Mouse (Mus musculus) heart, embryonic 16.5 days (tissue): ENCODE measurements around the gene Pim1. TPM values are rescaled to one million over a fixed set of nuclear protein-coding genes. Genes with fewer than 3 reads are reported as not detected.

Experiments
- ATAC-seq: fragments of 200-750 bp; cut with Nextera tagmentation; replicated peaks from 2 replicates; pipeline ENCODE4 v1.8.0; 2017; ENCODE audit warnings: moderate number of reproducible peaks; ENCODE audit not compliant: insufficient read depth, low FRiP score; ENCODE audit errors: extremely low read depth
- H3K27ac ChIP-seq: fragments of 300-500 bp; sonication (generic); 2 replicates; pipeline ENCODE4 v1.5.1; 2014; ENCODE audit warnings: mild to moderate bottlenecking, low read length, control low read depth, moderate library complexity
- H3K27me3 ChIP-seq: fragments of 300-500 bp; sonication (generic); 2 replicates; pipeline ENCODE4 v1.6.1; 2014; ENCODE audit warnings: low read length, mixed read lengths; ENCODE audit not compliant: control insufficient read depth, insufficient read depth
- H3K36me3 ChIP-seq: fragments of 300-500 bp; sonication (generic); 2 replicates; pipeline ENCODE4 v1.6.1; 2014; ENCODE audit not compliant: control insufficient read depth, insufficient read depth
- H3K4me1 ChIP-seq: fragments of 300-500 bp; sonication (generic); 2 replicates; pipeline ENCODE4 v1.6.1; 2014; ENCODE audit warnings: low read length, mixed read lengths; ENCODE audit not compliant: control insufficient read depth, insufficient read depth
- H3K4me2 ChIP-seq: fragments of 300-500 bp; sonication (generic); 2 replicates; pipeline ENCODE4 v1.6.1; 2014; ENCODE audit warnings: low read depth, mild to moderate bottlenecking, control low read depth, low read length
- H3K4me3 ChIP-seq: fragments of 300-500 bp; sonication (generic); 2 replicates; pipeline ENCODE4 v1.5.1; 2014; ENCODE audit warnings: mild to moderate bottlenecking, control low read depth, low read length
- H3K9ac ChIP-seq: fragments of 300-500 bp; sonication (generic); 2 replicates; pipeline ENCODE4 v1.6.1; 2014; ENCODE audit warnings: low read length, control low read depth
- H3K9me3 ChIP-seq: fragments of 300-500 bp; sonication (generic); replicated peaks from 2 replicates; pipeline ENCODE4 v1.6.1; 2016; ENCODE audit warnings: low read length; ENCODE audit not compliant: control insufficient read depth
- WGBS: fragments of 180-500 bp; shearing (Covaris S2); extraction: QIAGEN DNeasy Blood & Tissue Kit; methylation state at CpG from one replicate; pipeline ENCODE4 v1.1.7; 2014; 5-methylcytosine and 5-hydroxymethylcytosine counted together
- polyA plus RNA-seq: library from polyadenylated mRNA; unstranded; fragments of >200 nt; fragmentation: Nextera tagmentation; extraction: Ambion mirVana; gene quantifications from 2 replicates; pipeline ENCODE4 v1.2.1, GENCODE M21; 2015

The Pim1 gene
- polyA plus RNA-seq = 14.4 and 15.7 TPM in 2 replicates

DNA sequence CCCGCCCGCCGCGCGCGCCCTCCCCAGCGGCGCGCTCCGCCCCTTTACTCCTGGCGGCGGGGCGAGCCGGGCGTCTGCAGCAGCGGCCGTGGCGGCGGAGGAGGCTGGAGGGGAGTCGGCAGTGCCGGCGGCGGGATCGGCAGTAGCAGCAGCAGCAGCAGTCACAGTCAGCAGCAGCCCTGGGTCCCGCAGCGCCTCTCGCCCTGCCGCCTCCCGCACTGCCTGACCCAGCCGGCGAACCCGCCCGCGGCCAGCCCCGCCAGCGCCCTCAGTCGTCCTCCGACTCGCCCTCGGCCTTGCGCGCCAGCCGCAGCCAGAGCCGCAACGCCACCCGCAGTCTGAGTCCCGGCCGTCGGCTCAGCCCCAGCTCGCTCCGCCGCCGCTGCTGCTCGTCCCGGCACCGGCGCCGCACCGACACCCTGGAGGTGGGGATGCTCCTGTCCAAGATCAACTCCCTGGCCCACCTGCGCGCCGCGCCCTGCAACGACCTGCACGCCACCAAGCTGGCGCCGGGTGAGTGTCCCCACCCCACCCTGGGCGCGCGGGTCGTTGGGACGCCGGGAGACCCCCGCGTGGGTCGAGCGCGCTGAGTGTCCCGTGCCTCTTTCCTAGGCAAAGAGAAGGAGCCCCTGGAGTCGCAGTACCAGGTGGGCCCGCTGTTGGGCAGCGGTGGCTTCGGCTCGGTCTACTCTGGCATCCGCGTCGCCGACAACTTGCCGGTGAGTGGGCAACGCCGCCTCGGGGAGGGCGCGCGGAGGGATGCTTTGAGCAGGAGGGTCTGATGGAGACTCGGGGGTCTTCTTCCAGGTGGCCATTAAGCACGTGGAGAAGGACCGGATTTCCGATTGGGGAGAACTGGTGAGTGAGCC, at the start of gene Pim1:
TSS of gene Pim1 (plus strand) at position 41 of the 869 bp plus-strand sequence.
- 0% methylated on average over 94 of the region's 99 CpGs for WGBS
- peak within 1 kb of the TSS; percentile 82 for H3K4me2 ChIP-seq
- peak within 1 kb of the TSS; percentile 94 for H3K27ac ChIP-seq
- no peaks in the 10 kb centered on the region for H3K27me3 ChIP-seq
- H3K4me3 ChIP-seq = peak within 1 kb of the TSS; percentile 97
- peak within 1 kb of the TSS; percentile 98 for H3K9ac ChIP-seq
- peaks cover 8% of the 10 kb centered on the region for H3K36me3 ChIP-seq
- H3K4me1 ChIP-seq = peaks cover 16% of the 10 kb centered on the region
- no peaks in the 10 kb centered on the region for H3K9me3 ChIP-seq
- peak; percentile 23 for ATAC-seq

DNA sequence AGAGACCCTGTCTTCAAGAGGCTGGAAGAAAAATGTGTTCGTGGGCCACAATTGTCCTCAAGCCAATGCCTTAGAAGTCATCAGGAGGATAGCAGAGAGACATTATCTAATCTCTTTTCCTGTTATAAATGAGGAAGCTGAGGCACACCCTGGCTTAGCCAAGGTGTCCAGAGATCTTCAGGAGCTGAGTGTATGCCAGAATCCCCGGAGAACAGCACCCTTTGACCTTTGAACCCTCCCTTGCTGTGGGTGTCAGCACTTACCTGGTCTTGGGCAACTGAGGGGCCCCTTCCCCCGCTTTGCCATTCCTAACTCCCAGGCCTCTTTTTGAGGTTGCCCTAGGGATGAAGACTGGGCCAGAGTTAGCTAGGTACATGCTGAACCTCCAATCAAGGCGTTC, 49.0 kb upstream of the Pim1 start:
- no peaks in the 10 kb centered on the region for H3K27me3 ChIP-seq
- H3K36me3 ChIP-seq = no peaks in the 10 kb centered on the region
- 62% methylated on average over 4 of the region's 4 CpGs for WGBS
- H3K4me1 ChIP-seq = peaks cover 29% of the 10 kb centered on the region
- H3K9ac ChIP-seq = no peak overlapping the region
- H3K4me2 ChIP-seq = no peak overlapping the region
- H3K4me3 ChIP-seq = no peak overlapping the region
- no peak for ATAC-seq
- no peak overlapping the region for H3K27ac ChIP-seq
- H3K9me3 ChIP-seq = no peaks in the 10 kb centered on the region

DNA sequence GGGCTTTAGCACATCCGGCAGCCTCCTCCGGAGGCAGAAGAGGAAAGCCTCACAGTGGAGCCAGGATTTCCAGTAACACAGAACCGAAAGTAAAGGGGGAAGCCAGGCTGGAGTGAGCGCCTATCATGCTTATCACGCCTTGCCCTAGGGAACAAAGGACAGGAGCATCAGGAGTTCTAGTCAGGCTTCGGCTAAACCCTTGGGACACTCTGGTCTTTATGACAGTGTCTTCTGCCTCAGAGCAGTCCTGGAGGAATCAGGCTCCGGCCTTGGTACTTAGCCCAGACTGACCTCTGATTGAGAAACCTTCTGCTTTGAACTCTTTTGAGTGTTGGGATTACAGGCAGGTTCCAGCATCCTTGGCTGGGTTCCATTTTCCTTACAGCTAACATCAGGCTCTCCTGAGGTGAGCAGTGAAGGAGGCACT, 48.4 kb upstream of the Pim1 start:
- no peaks in the 10 kb centered on the region for H3K9me3 ChIP-seq
- no peak overlapping the region for H3K4me2 ChIP-seq
- H3K36me3 ChIP-seq = no peaks in the 10 kb centered on the region
- no peaks in the 10 kb centered on the region for H3K27me3 ChIP-seq
- no peak overlapping the region for H3K9ac ChIP-seq
- 37% methylated on average over 7 of the region's 7 CpGs for WGBS
- no peak overlapping the region for H3K4me3 ChIP-seq
- ATAC-seq = no peak
- peaks cover 24% of the 10 kb centered on the region for H3K4me1 ChIP-seq
- H3K27ac ChIP-seq = 0 out of 2 replicates have a peak overlapping the region, but pooled peaks have one; percentile 19

DNA sequence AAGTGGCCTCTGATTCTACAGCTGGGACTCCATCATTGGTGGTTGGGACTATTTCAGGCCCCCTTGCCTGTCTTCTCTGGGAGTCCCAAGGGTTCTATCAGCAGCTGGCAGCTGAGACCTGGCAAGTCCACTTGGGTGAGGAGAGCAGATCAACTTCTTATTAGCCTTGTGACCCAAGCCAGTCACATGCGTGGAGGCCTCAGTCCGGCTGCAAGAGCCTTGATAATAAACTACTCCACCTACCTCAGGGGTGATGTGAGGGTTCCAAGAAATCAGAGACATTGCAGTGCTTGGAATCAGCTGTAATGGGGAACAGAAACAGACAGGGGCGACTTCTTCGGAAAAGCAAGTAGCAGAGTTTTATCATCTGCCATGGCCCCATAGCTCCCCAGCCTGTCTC, 46.8 kb upstream of the Pim1 start:
- Histone ChIP-seq H3K4me2 (no peak overlapping the region), H3K9me3 (no peaks in the 10 kb centered on the region), H3K36me3 (no peaks in the 10 kb centered on the region), H3K27ac (no peak overlapping the region), H3K4me3 (no peak overlapping the region), H3K27me3 (no peaks in the 10 kb centered on the region), H3K9ac (no peak overlapping the region), H3K4me1 (peaks cover 15% of the 10 kb centered on the region)
- no peak for ATAC-seq
- WGBS = 67% methylated on average over 4 of the region's 4 CpGs

DNA sequence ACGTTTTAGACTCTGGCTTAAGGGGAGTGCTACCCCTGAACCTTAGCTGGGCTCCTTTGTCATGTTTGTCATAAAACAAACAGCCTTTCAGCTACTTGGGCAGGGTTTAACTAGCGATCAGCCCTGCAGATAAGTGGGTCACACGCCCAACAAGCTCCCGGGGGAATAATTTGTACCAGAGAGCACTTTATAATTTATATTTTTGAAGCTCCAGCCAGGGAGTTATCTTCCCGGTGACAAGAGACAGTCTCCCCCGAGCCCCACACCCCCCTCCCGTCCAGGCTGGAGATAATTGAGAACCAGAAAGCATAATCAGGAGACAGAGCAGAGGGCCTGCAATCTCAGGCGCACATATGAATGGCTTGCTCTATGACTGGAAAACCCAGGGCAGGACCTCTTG, 45.5 kb upstream of the Pim1 start:
- no peak for ATAC-seq

DNA sequence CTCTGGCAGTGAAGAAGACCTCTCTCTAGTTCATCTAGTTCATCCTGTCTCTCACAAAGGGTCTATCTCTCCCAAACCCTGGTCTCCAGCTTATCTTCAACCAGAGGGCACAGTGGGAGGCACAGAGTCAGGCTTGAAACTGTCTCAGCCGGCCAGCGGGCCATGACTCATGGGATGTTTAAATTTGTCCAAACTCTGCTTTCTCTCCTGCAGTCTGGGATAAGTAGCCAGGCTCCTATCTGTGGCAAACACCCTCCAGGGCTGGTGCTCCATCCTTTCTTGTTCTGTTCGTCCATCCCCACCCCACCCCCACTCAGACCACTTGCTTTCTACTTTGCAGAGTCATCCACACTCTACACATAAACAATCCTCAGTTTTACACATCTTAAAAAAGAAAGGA, 43.2 kb upstream of the Pim1 start:
- 39% methylated on average over 3 of the region's 3 CpGs for WGBS
- Histone ChIP-seq H3K4me2 (no peak overlapping the region), H3K36me3 (no peaks in the 10 kb centered on the region), H3K27ac (no peak overlapping the region), H3K4me3 (no peak overlapping the region), H3K9ac (no peak overlapping the region), H3K4me1 (peaks cover 27% of the 10 kb centered on the region), H3K27me3 (no peaks in the 10 kb centered on the region), H3K9me3 (peaks cover 2% of the 10 kb centered on the region; the same call in 1 of the 2 replicates)
- no peak for ATAC-seq

More for the DNA sequence above, 45.5 kb upstream of the Pim1 start:
- no peak overlapping the region for H3K4me3 ChIP-seq
- H3K27me3 ChIP-seq = no peaks in the 10 kb centered on the region
- H3K4me1 ChIP-seq = peaks cover 12% of the 10 kb centered on the region
- 17% methylated on average over 8 of the region's 8 CpGs for whole genome bisulfite sequencing
- H3K9me3 ChIP-seq = no peaks in the 10 kb centered on the region
- H3K9ac ChIP-seq = no peak overlapping the region
- H3K36me3 ChIP-seq = no peaks in the 10 kb centered on the region
- no peak overlapping the region for H3K4me2 ChIP-seq
- peak overlapping the region; percentile 32; the same call in 1 of the 2 replicates for H3K27ac ChIP-seq

DNA sequence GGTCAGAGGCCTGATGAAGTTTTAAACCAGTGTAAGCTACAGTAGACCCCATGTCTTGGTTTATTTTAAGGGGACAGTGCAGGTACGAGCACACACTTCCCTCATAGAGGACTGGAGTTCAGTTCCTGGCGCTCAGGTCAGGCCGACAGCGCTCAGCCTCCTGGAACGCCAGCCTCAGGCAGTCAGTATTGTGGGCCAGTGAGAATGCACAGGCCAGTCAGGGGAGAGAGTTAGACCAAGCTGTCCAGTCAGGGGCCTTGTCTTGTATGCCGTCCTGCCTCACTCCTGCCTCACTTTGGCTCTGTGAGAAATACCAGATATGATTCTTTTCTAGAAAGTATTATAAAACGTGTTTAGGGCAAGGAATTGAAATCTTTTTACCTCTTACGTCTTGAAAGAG, 42.5 kb upstream of the Pim1 start:
- Histone ChIP-seq H3K9me3 (peaks cover 3% of the 10 kb centered on the region; the same call in 1 of the 2 replicates), H3K9ac (no peak overlapping the region), H3K27ac (no peak overlapping the region), H3K36me3 (no peaks in the 10 kb centered on the region), H3K4me1 (peaks cover 27% of the 10 kb centered on the region), H3K4me3 (no peak overlapping the region), H3K27me3 (no peaks in the 10 kb centered on the region), H3K4me2 (no peak overlapping the region)
- WGBS = 49% methylated on average over 8 of the region's 8 CpGs
- ATAC-seq = no peak

DNA sequence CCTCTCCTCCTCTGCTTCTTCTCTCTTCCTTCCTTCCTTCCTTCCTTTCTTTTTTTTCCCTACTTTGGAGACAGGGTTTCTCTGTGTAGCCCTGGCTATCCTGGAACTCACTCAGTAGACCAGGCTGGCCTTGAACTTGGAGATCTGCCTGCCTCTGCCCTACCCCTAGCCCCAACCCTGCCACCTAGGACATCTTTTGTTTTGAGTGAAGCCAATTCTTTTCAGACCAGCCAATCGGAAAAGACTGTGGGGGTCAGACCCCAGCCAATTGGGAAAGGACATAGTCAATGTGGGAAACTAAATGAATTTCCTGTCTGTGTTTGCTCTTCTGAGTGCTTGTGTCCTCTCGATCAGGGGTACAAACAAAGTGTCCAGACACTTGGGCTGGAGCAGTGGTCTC, 42.0 kb upstream of the Pim1 start:
- Histone ChIP-seq H3K27me3 (no peaks in the 10 kb centered on the region), H3K9me3 (peaks cover 3% of the 10 kb centered on the region; the same call in 1 of the 2 replicates), H3K9ac (no peak overlapping the region), H3K4me1 (peaks cover 26% of the 10 kb centered on the region), H3K4me2 (no peak overlapping the region), H3K4me3 (no peak overlapping the region), H3K36me3 (no peaks in the 10 kb centered on the region), H3K27ac (no peak overlapping the region)
- ATAC-seq = no peak
- 54% methylated on average over 2 of the region's 2 CpGs for WGBS
